Mouse (Mus musculus) lung, adult 2 months (tissue): ENCODE results near the gene Kdm4a. TPM values are rescaled to one million over a fixed set of nuclear protein-coding genes. Genes with fewer than 3 reads are reported as not detected.

Source experiments
- DNase-seq: peaks from one replicate; pipeline ENCODE4 v3.0.0; 2022
- H3K4me1 ChIP-seq: fragments of 200-500 bp; 2 replicates; pipeline ENCODE4 v1.6.1; 2011; ENCODE audit warnings: low read length; ENCODE audit not compliant: control insufficient read depth, insufficient read depth
- H3K4me3 ChIP-seq: fragments of 200-500 bp; replicated peaks from 2 replicates; pipeline ENCODE3; 2011; ENCODE audit warnings: low read depth, mild to moderate bottlenecking, control low read depth, low read length; ENCODE audit errors: extremely low read depth
- CTCF ChIP-seq: fragments of 200-500 bp; IDR thresholded peaks from 2 replicates; pipeline ENCODE4 v1.5.1; 2011; ENCODE audit warnings: mild to moderate bottlenecking, low read length, control low read depth; ENCODE audit not compliant: insufficient read depth
- POLR2A ChIP-seq: fragments of 200-500 bp; IDR thresholded peaks from 2 replicates; pipeline ENCODE4 v1.6.1; 2011; ENCODE audit warnings: low read depth, mild to moderate bottlenecking, control low read depth, low read length, borderline replicate concordance; ENCODE audit errors: extremely low read depth
- WGBS: fragments of 180-500 bp; shearing (Covaris S2); methylation state at CpG from one replicate; pipeline ENCODE4 v1.1.7; 2018; 5-methylcytosine and 5-hydroxymethylcytosine counted together
- polyA plus RNA-seq: library from polyadenylated mRNA; depleted of rRNA; stranded (reverse); fragments of >200 nt; gene quantifications from 2 replicates; pipeline ENCODE4 v1.2.3, GENCODE M21; 2012; rRNA removed

Kdm4a gene
- polyA plus RNA-seq, result 25.6 and 36.0 TPM in 2 replicates

DNA sequence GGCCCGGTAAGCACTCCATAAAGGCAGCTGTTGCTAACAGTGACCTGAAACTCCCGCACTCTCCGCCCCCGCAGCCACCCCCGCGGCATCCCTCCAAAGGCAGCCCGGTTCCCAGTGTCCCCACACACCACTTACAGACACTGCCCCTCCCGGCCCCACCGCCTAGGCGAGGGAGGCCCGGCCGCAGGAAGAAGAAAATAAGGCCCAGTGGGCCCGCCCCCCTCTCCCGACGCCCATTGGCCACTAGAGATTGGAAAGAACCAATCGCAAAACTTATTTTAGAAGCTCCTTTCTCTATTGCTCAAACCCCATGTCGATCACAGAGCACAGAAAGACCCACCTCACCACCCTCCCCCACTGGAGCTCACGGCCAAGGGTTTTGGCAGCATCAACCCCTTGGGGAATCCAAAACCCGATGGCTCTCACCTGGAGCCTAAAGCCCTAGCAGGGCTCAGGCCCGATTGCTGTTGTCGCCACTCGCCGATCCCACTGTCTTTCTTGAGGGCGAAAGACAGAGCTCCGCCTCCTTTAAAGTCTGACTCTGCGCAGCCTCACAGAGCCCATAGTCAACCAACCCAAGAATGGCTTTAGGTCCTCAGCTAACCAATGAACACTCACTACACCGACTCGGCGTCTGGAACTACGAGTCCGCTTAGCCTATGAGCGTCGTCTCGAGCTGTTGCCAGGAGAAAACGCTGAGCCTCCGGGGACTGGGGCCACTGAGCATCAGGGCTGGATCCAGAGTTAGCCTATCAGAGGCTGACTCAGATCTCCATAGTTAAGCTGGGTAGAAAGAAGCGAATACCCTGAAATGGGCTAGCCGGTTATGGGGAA, at the start of gene Kdm4a:
TSS of gene Kdm4a (minus strand) at position 577 of the 834 bp plus-strand sequence.
- peak; percentile 91 for DNase-seq
- Histone ChIP-seq H3K4me3 (peak within 1 kb of the TSS; percentile 96), H3K4me1 (no peaks in the 10 kb centered on the region)
- TF ChIP-seq CTCF (no peak), POLR2A (peak; percentile 74; the same call in 1 of the 2 replicates)
- WGBS, result under 1% methylated on average over 38 of the region's 38 CpGs

DNA sequence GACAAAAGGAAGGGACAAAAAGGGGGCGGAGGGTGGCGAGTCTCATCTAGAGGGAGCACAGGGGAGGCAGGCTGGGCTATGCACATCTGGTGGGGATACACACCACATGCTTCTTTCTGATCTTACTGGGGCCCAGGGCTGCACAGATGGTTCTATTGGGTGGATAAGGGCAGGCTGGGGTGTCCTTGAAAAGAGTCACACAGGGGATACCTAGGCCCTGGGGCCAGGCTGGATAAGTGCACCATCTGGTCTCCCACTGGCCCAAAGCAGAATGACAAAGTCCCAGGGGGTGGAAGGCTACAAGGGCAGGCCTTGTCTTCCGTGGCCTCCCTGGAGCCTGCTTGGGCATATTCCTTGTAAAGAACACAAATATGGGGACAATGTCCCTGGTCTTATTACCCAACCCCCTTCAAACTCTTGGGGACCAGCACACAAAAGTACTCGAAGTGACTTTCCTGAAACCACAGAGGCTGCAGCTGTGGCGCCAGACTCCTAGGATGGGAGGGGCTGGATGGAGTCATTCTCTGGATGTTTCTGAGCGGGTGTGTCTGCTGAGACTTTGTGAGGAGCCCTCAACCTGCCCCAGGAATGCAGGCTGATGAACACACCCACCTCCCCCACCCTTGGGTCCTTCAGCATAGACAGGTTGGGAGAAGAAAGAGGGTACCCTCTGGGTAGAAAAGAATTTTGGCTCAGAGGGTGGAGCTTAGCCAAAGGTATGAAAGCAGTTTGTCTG, 49.4 kb upstream of the Kdm4a start:
- 63% methylated on average over 6 of the region's 6 CpGs for WGBS
- DNase-seq, result peak; percentile 62
- Histone ChIP-seq H3K4me3 (no peak overlapping the region), H3K4me1 (no peaks in the 10 kb centered on the region)
- no peak for TF ChIP-seq CTCF
- no peak for TF ChIP-seq POLR2A

DNA sequence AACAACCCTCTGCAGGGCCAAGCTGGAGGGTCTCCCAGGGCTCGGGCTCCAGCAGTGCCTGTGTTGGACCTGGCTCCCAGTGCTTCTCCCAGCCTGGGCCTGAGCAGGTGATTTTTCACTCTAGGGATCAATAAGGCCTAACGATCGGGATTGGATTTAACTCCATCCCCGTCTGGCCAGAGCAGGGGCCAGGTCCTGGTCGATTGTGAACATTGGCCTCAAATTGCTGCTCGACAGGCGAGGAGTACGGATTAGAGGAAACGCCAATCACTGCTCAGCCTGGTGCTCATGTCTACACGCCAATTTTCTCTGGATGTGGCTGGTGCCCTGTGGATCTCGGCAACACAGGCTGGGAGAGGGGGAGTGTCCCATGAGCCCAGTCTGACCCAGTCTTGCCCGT, 47.6 kb upstream of the Kdm4a start:
- DNase-seq, result no peak
- no peak overlapping the region for H3K4me3 ChIP-seq
- 90% methylated on average over 12 of the region's 12 CpGs for WGBS
- H3K4me1 ChIP-seq, result no peaks in the 10 kb centered on the region
- TF ChIP-seq CTCF, result no peak
- no peak for TF ChIP-seq POLR2A

DNA sequence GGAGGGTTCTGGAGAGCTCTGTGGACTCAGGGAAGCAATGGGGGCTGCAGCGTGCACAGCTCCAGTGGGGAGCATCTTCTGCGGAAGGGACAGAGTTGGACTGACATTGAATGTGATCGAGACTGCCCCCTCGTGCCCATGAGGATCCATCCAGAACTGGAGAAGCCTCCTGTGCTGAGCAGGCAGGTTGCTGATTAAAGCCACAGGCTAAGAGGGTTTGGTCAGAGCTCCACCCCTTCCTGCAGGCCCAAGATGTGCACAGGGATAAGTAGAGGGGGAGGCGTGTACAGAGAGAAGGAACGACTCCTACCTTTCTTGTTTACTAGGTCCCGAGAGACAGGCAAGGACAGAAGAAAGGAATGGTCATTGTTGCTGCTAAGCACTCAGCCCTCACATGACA, 41.4 kb upstream of the Kdm4a start:
- H3K4me3 ChIP-seq, result no peak overlapping the region
- DNase-seq, result no peak
- H3K4me1 ChIP-seq, result no peaks in the 10 kb centered on the region
- TF ChIP-seq CTCF (no peak), POLR2A (no peak)
- 69% methylated on average over 7 of the region's 7 CpGs for WGBS

- no peak for DNase-seq
- WGBS, result 80% methylated on average over 9 of the region's 9 CpGs
These were observed 40.9 kb upstream of the Kdm4a start for GRCm38 (mm10) chr4:118220756-118221155.

GRCm38 (mm10) chr4:118219487-118219886, 39.6 kb upstream of the Kdm4a start:
- Histone ChIP-seq H3K4me1 (no peaks in the 10 kb centered on the region), H3K4me3 (no peak overlapping the region)
- DNase-seq, result no peak
- WGBS, result 80% methylated on average over 6 of the region's 6 CpGs
- no peak for TF ChIP-seq CTCF
- TF ChIP-seq POLR2A, result no peak

More at GRCm38 (mm10) chr4:118220756-118221155, 40.9 kb upstream of the Kdm4a start:
- no peak overlapping the region for H3K4me3 ChIP-seq
- H3K4me1 ChIP-seq, result no peaks in the 10 kb centered on the region
- TF ChIP-seq POLR2A (no peak), CTCF (no peak)

DNA sequence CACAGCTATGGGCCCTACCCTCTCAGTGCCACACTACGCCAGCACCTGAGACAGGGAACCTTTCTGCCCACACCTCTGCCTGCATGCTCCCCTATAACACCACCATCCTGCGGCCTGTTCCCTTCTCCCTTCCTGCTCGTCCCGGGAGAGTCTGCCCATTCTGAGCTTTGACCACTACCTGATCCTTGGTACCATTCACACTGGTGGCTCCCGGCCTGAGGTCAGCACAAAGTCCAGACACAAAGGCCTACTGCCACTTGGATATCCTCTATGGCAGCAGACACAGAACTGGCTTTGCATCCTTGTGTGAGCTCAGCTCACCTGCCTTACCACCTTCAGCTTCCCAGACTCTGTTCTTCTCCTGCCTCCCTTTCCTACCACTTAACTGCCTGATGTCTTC, 38.7 kb upstream of the Kdm4a start:
- WGBS, result 87% methylated on average over 5 of the region's 5 CpGs
- no peak for DNase-seq
- Histone ChIP-seq H3K4me3 (no peak overlapping the region), H3K4me1 (no peaks in the 10 kb centered on the region)
- no peak for TF ChIP-seq POLR2A
- no peak for TF ChIP-seq CTCF

DNA sequence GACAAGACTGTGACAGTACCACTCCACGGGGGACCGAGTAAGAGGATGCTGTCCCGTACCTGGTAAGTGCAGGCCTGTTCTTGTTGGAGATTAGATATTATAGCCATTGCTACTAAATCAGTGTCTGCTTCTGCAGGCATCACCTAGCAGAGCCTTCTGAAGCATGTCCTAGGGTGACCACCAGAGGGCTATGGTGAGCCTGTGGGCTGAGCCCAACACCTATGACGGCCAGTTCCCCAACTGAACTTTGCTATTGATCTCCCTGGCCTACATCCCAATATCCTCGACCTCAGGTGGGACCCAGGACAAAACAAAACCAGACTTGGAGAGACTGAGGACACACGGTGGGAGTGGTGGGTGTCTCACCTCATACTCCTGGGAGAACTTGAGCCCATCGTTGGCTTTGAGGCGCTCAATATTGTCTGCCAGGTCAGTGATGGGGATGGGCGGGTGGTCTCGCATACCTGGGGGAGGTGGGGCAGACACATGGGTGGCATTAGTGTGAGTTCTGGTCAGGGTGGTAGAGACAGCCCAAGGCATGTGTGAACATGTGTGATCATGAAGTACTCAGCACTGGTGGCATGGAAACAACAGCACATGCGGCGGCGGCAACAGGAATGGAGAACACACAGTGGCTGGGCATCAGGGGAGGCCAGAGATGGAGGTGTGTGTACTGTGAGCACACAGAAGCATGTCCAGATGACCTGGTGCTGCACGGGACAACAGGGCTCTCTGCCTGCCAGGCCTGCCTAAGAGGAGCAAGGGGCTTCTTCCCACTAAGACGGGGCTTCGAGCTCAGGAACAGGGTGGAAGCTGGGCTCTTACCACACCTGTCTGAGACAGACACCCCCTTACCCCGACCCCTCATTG, 37.1 kb upstream of the Kdm4a start:
- TF ChIP-seq POLR2A, result no peak
- peak; percentile 85 for TF ChIP-seq CTCF
- DNase-seq, result peak; percentile 55
- no peaks in the 10 kb centered on the region for H3K4me1 ChIP-seq

GRCm38 (mm10) chr4:118214891-118215290, 35.0 kb upstream of the Kdm4a start:
- TF ChIP-seq POLR2A (no peak), CTCF (no peak)
- no peak for DNase-seq
- 90% methylated on average over 1 of the region's 1 CpGs for WGBS
- Histone ChIP-seq H3K4me3 (no peak overlapping the region), H3K4me1 (no peaks in the 10 kb centered on the region)

More for the DNA sequence above, 37.1 kb upstream of the Kdm4a start:
- H3K4me3 ChIP-seq, result no peak overlapping the region
- WGBS, result 75% methylated on average over 17 of the region's 17 CpGs
